Mouse (Mus musculus) adrenal gland, postnatal 36 days (tissue): ENCODE data around the gene Mrpl17. TPM values are rescaled to one million over a fixed set of nuclear protein-coding genes. Genes with fewer than 3 reads are reported as not detected.

Source experiments
- DNase-seq, 2 experiments: peaks; one replicate each; pipeline ENCODE4 v3.0.0; 2021; ENCODE audit warnings: mixed read lengths in 1 of 2
- total RNA-seq, 2 experiments: library from RNA; stranded (reverse); gene quantifications; 2 replicates each; pipeline ENCODE4 v1.2.3; 2021

The Mrpl17 gene
- total RNA-seq, 2 experiments from 2014 or later: 202 to 215 TPM

GRCm38 (mm10) chr7:105786506-105787284, 24.2 kb downstream of the Mrpl17 start:
- DNase-seq: no peak

- no peak for DNase-seq
These were observed 26.3 kb downstream of the Mrpl17 start for GRCm38 (mm10) chr7:105784556-105784955.

GRCm38 (mm10) chr7:105783861-105784260, 27.0 kb downstream of the Mrpl17 start:
- no peak for DNase-seq

- peak; percentile 27 to 35 for DNase-seq
These were observed 32.2 kb downstream of the Mrpl17 start for GRCm38 (mm10) chr7:105778553-105779265.

GRCm38 (mm10) chr7:105777797-105778552, 32.9 kb downstream of the Mrpl17 start:
- DNase-seq: peak; percentile 31 to 60

- DNase-seq: no peak
These were observed 33.6 kb downstream of the Mrpl17 start for GRCm38 (mm10) chr7:105777316-105777715.

- no peak for DNase-seq
These were observed 34.9 kb downstream of the Mrpl17 start for GRCm38 (mm10) chr7:105776026-105776425.

GRCm38 (mm10) chr7:105774661-105775060, 36.2 kb downstream of the Mrpl17 start:
- no peak for DNase-seq

GRCm38 (mm10) chr7:105773041-105773440, 37.9 kb downstream of the Mrpl17 start:
- no peak for DNase-seq

GRCm38 (mm10) chr7:105772331-105772730, 38.6 kb downstream of the Mrpl17 start:
- DNase-seq: no peak

- DNase-seq: peak in 1 of 2 experiments; percentile 22
These were observed 40.9 kb downstream of the Mrpl17 start for GRCm38 (mm10) chr7:105769959-105770358.

GRCm38 (mm10) chr7:105767729-105768165, 43.2 kb downstream of the Mrpl17 start:
- DNase-seq: peak; percentile 27 to 41

- DNase-seq: no peak
These were observed 46.6 kb downstream of the Mrpl17 start for GRCm38 (mm10) chr7:105764331-105764730.

GRCm38 (mm10) chr7:105762517-105763270, 48.2 kb downstream of the Mrpl17 start:
- no peak for DNase-seq

- DNase-seq: peak; percentile 17 to 30
These were observed 49.0 kb downstream of the Mrpl17 start for GRCm38 (mm10) chr7:105761813-105762484.

- no peak for DNase-seq
These were observed 57.6 kb downstream of the Mrpl17 start for GRCm38 (mm10) chr7:105753281-105753680.

Other genes starting within 250 kb of the Mrpl17 start
- 10 to 100 TPM; 11.4 to 11.5 TPM for gene Apbb1, start 229.4 kb downstream of the Mrpl17 start, total RNA-seq
- gene Hpx, start 211.0 kb downstream of the Mrpl17 start, total RNA-seq: 1 to 10 TPM in 1 of 2 experiments, under 1 TPM in 1; 0.23 to 1.6 TPM
- 10 to 100 TPM; 24.6 to 30.9 TPM for gene Trim3, start 177.5 kb downstream of the Mrpl17 start, total RNA-seq
- gene Timm10b, start 171.0 kb downstream of the Mrpl17 start, total RNA-seq: 100 to 1,000 TPM; 101 to 139 TPM
- 10 to 100 TPM; 53.4 to 54.9 TPM for gene Arfip2, start 170.7 kb downstream of the Mrpl17 start, total RNA-seq
- gene Gm45799, start 170.5 kb downstream of the Mrpl17 start, total RNA-seq: 1 to 10 TPM; 3.9 to 8.4 TPM
- gene Dnhd1, start 160.3 kb downstream of the Mrpl17 start, total RNA-seq: 1 to 10 TPM; 1.6 to 2.3 TPM
- 100 to 1,000 TPM; 145 to 159 TPM for gene Ilk, start 74.5 kb downstream of the Mrpl17 start, total RNA-seq
- 10 to 100 TPM; 17.9 to 22.5 TPM for gene Rrp8, start 73.7 kb downstream of the Mrpl17 start, total RNA-seq
- 100 to 1,000 TPM; 209 to 217 TPM for gene Taf10, start 66.7 kb downstream of the Mrpl17 start, total RNA-seq
- 100 to 1,000 TPM in 1 of 2 experiments, 10 to 100 TPM in 1; 99.2 to 113 TPM for gene Tpp1, start 58.9 kb downstream of the Mrpl17 start, total RNA-seq
- gene Dchs1, start 23.4 kb downstream of the Mrpl17 start, total RNA-seq: 1 to 10 TPM; 7.5 to 8.0 TPM
- gene Gm4070, start 142.9 kb upstream of the Mrpl17 start, total RNA-seq: 10 to 100 TPM in 1 of 2 experiments, 1 to 10 TPM in 1; 6.9 to 13.8 TPM